Mouse (Mus musculus): Measurements from ENCODE around the gene Mpv17l2. TPM values are rescaled to one million over a fixed set of nuclear protein-coding genes. Genes with fewer than 3 reads are reported as not detected.

Gene Mpv17l2
- polyA plus RNA-seq, 1 experiment from 2014 or later: 44.0 TPM

- H3K36me3 ChIP-seq (ENCODE audit: control insufficient read depth, insufficient read depth): peaks cover 29% of the 10 kb centered on the region
- WGBS: 81% methylated on average over 7 of the region's 7 CpGs
- no peaks in the 10 kb centered on the region for H3K9me3 ChIP-seq (replicated peaks; ENCODE audit: control insufficient read depth, low read length)
- no peak overlapping the region for H3K27ac ChIP-seq (ENCODE audit: low read length)
- no peak overlapping the region for H3K4me2 ChIP-seq (ENCODE audit: low read depth, low read length)
- H3K27me3 ChIP-seq (ENCODE audit: control insufficient read depth, insufficient read depth, low read length): no peaks in the 10 kb centered on the region
- peaks cover 37% of the 10 kb centered on the region for H3K4me1 ChIP-seq (ENCODE audit: control insufficient read depth, insufficient read depth, low read length)
- H3K9ac ChIP-seq (ENCODE audit: low read length): no peak overlapping the region
- no peak for ATAC-seq (replicated peaks; ENCODE audit: extremely low read depth, insufficient read depth, low FRiP score)
- H3K4me3 ChIP-seq (ENCODE audit: low read length): no peak overlapping the region
These were observed 10.5 kb upstream of the Mpv17l2 start for GRCm38 (mm10) chr8:70771217-70771616.

- H3K27ac ChIP-seq (ENCODE audit: low read length): no peak overlapping the region
- no peak overlapping the region for H3K4me2 ChIP-seq (ENCODE audit: low read depth, low read length)
- 91% methylated on average over 13 of the region's 13 CpGs for WGBS
- no peak overlapping the region for H3K4me3 ChIP-seq (ENCODE audit: low read length)
- peaks cover 39% of the 10 kb centered on the region for H3K4me1 ChIP-seq (ENCODE audit: control insufficient read depth, insufficient read depth, low read length)
- H3K9ac ChIP-seq (ENCODE audit: low read length): no peak overlapping the region
- peaks cover 29% of the 10 kb centered on the region for H3K36me3 ChIP-seq (ENCODE audit: control insufficient read depth, insufficient read depth)
- no peak for ATAC-seq (replicated peaks; ENCODE audit: extremely low read depth, insufficient read depth, low FRiP score)
- H3K27me3 ChIP-seq (ENCODE audit: control insufficient read depth, insufficient read depth, low read length): no peaks in the 10 kb centered on the region
- H3K9me3 ChIP-seq (replicated peaks; ENCODE audit: control insufficient read depth, low read length): no peaks in the 10 kb centered on the region
These were observed 10.0 kb upstream of the Mpv17l2 start for GRCm38 (mm10) chr8:70770748-70771147.

GRCm38 (mm10) chr8:70769858-70770257 is 9.1 kb upstream of the Mpv17l2 start:
- Histone ChIP-seq H3K4me2 (ENCODE audit: low read depth, low read length) (no peak overlapping the region), H3K4me1 (ENCODE audit: control insufficient read depth, insufficient read depth, low read length) (peaks cover 35% of the 10 kb centered on the region), H3K4me3 (ENCODE audit: low read length) (no peak overlapping the region), H3K27me3 (ENCODE audit: control insufficient read depth, insufficient read depth, low read length) (no peaks in the 10 kb centered on the region), H3K27ac (ENCODE audit: low read length) (no peak overlapping the region), H3K36me3 (ENCODE audit: control insufficient read depth, insufficient read depth) (peaks cover 29% of the 10 kb centered on the region), H3K9ac (ENCODE audit: low read length) (no peak overlapping the region), H3K9me3 (replicated peaks; ENCODE audit: control insufficient read depth, low read length) (no peaks in the 10 kb centered on the region)
- WGBS: 70% methylated on average over 12 of the region's 12 CpGs
- ATAC-seq (replicated peaks; ENCODE audit: extremely low read depth, insufficient read depth, low FRiP score): no peak

GRCm38 (mm10) chr8:70769359-70769758 is 8.6 kb upstream of the Mpv17l2 start:
- peak; percentile 54 for ATAC-seq (replicated peaks; ENCODE audit: extremely low read depth, insufficient read depth, low FRiP score)
- Histone ChIP-seq H3K4me2 (ENCODE audit: low read depth, low read length) (no peak overlapping the region), H3K9ac (ENCODE audit: low read length) (no peak overlapping the region), H3K4me1 (ENCODE audit: control insufficient read depth, insufficient read depth, low read length) (peaks cover 30% of the 10 kb centered on the region), H3K9me3 (replicated peaks; ENCODE audit: control insufficient read depth, low read length) (no peaks in the 10 kb centered on the region), H3K27ac (ENCODE audit: low read length) (no peak overlapping the region), H3K4me3 (ENCODE audit: low read length) (no peak overlapping the region), H3K27me3 (ENCODE audit: control insufficient read depth, insufficient read depth, low read length) (no peaks in the 10 kb centered on the region), H3K36me3 (ENCODE audit: control insufficient read depth, insufficient read depth) (peaks cover 28% of the 10 kb centered on the region)
- WGBS: 7% methylated on average over 26 of the region's 26 CpGs

- Histone ChIP-seq H3K4me3 (ENCODE audit: low read length) (no peak overlapping the region), H3K27ac (ENCODE audit: low read length) (no peak overlapping the region), H3K4me2 (ENCODE audit: low read depth, low read length) (no peak overlapping the region), H3K27me3 (ENCODE audit: control insufficient read depth, insufficient read depth, low read length) (no peaks in the 10 kb centered on the region), H3K4me1 (ENCODE audit: control insufficient read depth, insufficient read depth, low read length) (peaks cover 26% of the 10 kb centered on the region), H3K9me3 (replicated peaks; ENCODE audit: control insufficient read depth, low read length) (no peaks in the 10 kb centered on the region), H3K9ac (ENCODE audit: low read length) (no peak overlapping the region), H3K36me3 (ENCODE audit: control insufficient read depth, insufficient read depth) (peaks cover 27% of the 10 kb centered on the region)
- no peak for ATAC-seq (replicated peaks; ENCODE audit: extremely low read depth, insufficient read depth, low FRiP score)
- WGBS: 85% methylated on average over 16 of the region's 16 CpGs
These were observed 8.2 kb upstream of the Mpv17l2 start for GRCm38 (mm10) chr8:70768956-70769355.

GRCm38 (mm10) chr8:70768231-70768776 is 7.6 kb upstream of the Mpv17l2 start:
- Histone ChIP-seq H3K9me3 (replicated peaks; ENCODE audit: control insufficient read depth, low read length) (no peaks in the 10 kb centered on the region), H3K27me3 (ENCODE audit: control insufficient read depth, insufficient read depth, low read length) (no peaks in the 10 kb centered on the region), H3K4me1 (ENCODE audit: control insufficient read depth, insufficient read depth, low read length) (peaks cover 19% of the 10 kb centered on the region), H3K4me2 (ENCODE audit: low read depth, low read length) (no peak overlapping the region), H3K27ac (ENCODE audit: low read length) (no peak overlapping the region), H3K4me3 (ENCODE audit: low read length) (no peak overlapping the region), H3K9ac (ENCODE audit: low read length) (no peak overlapping the region), H3K36me3 (ENCODE audit: control insufficient read depth, insufficient read depth) (peaks cover 27% of the 10 kb centered on the region)
- 90% methylated on average over 32 of the region's 32 CpGs for WGBS
- no peak for ATAC-seq (replicated peaks; ENCODE audit: extremely low read depth, insufficient read depth, low FRiP score)

- Histone ChIP-seq H3K36me3 (ENCODE audit: control insufficient read depth, insufficient read depth) (peaks cover 27% of the 10 kb centered on the region), H3K9me3 (replicated peaks; ENCODE audit: control insufficient read depth, low read length) (no peaks in the 10 kb centered on the region), H3K27ac (ENCODE audit: low read length) (no peak overlapping the region), H3K4me2 (ENCODE audit: low read depth, low read length) (no peak overlapping the region), H3K4me3 (ENCODE audit: low read length) (no peak overlapping the region), H3K4me1 (ENCODE audit: control insufficient read depth, insufficient read depth, low read length) (peaks cover 18% of the 10 kb centered on the region), H3K9ac (ENCODE audit: low read length) (no peak overlapping the region), H3K27me3 (ENCODE audit: control insufficient read depth, insufficient read depth, low read length) (no peaks in the 10 kb centered on the region)
- ATAC-seq (replicated peaks; ENCODE audit: extremely low read depth, insufficient read depth, low FRiP score): no peak
- WGBS: 84% methylated on average over 6 of the region's 6 CpGs
These were observed 6.8 kb upstream of the Mpv17l2 start for GRCm38 (mm10) chr8:70767503-70767902.

GRCm38 (mm10) chr8:70766571-70767440 is 6.1 kb upstream of the Mpv17l2 start:
- peak overlapping the region; percentile 86 for H3K4me2 ChIP-seq (ENCODE audit: low read depth, low read length)
- H3K27me3 ChIP-seq (ENCODE audit: control insufficient read depth, insufficient read depth, low read length): no peaks in the 10 kb centered on the region
- peaks cover 25% of the 10 kb centered on the region for H3K36me3 ChIP-seq (ENCODE audit: control insufficient read depth, insufficient read depth)
- WGBS: 12% methylated on average over 21 of the region's 21 CpGs
- H3K4me1 ChIP-seq (ENCODE audit: control insufficient read depth, insufficient read depth, low read length): peaks cover 18% of the 10 kb centered on the region
- H3K9me3 ChIP-seq (replicated peaks; ENCODE audit: control insufficient read depth, low read length): no peaks in the 10 kb centered on the region
- H3K9ac ChIP-seq (ENCODE audit: low read length): peak overlapping the region; percentile 70
- 0 out of 2 replicates have a peak overlapping the region, but pooled peaks have one; percentile 44 for H3K27ac ChIP-seq (ENCODE audit: low read length)
- ATAC-seq (replicated peaks; ENCODE audit: extremely low read depth, insufficient read depth, low FRiP score): peak; percentile 26; the same call in 1 of the 2 replicates
- peak overlapping the region; percentile 56 for H3K4me3 ChIP-seq (ENCODE audit: low read length)

All from heart, embryonic 16.5 days (tissue).